ENCODE assay signal across 15 mouse cellular contexts in genomic region chr9:13684327-13684934, GRCm38 (mm10).
"Had no signal": no experiment of that assay in that cellular context is flagged by ENCODE, and none has a peak within 500 bp of the region (broad histone marks: within the 10 kb centered on the region; RNA-seq: fewer than 3 reads in every experiment).

No protein-coding gene starts in this region.

- H3K4me3 ChIP-seq: intestine, embryonic 15.5 days; left cerebral cortex, adult 2 months; limb, embryonic 12.5 days; limb, embryonic 15.5 days; liver, embryonic 15.5 days had no signal

- DNase-seq: kidney, adult 2 months; kidney, postnatal 36 days; layer of hippocampus, postnatal 36 days; left cerebral cortex, postnatal 4 days; lung, postnatal 36 days; midbrain, embryonic 14.5 days; thymus, adult 18-20 months; thymus, postnatal 36 days had no signal

- ATAC-seq: intestine, embryonic 15.5 days had no signal

- H3K4me1 ChIP-seq: intestine, embryonic 15.5 days; limb, embryonic 15.5 days had no signal

- H3K9ac ChIP-seq: intestine, embryonic 15.5 days; limb, embryonic 12.5 days; limb, embryonic 15.5 days; liver, embryonic 15.5 days had no signal

- H3K27me3 ChIP-seq: intestine, embryonic 15.5 days; limb, embryonic 12.5 days; limb, embryonic 15.5 days; liver, embryonic 15.5 days had no signal

- H3K4me2 ChIP-seq: intestine, embryonic 15.5 days; limb, embryonic 12.5 days; limb, embryonic 15.5 days; liver, embryonic 15.5 days; midbrain, embryonic 11.5 days had no signal

- H3K36me3 ChIP-seq: intestine, embryonic 15.5 days; limb, embryonic 12.5 days; limb, embryonic 15.5 days; liver, embryonic 15.5 days had no signal

- H3K9me3 ChIP-seq: intestine, embryonic 15.5 days; limb, embryonic 12.5 days; limb, embryonic 15.5 days; liver, embryonic 15.5 days had no signal

- H3K27ac ChIP-seq: intestine, embryonic 15.5 days; kidney, postnatal 0 days; left cerebral cortex, adult 2 months; limb, embryonic 12.5 days; limb, embryonic 15.5 days; liver, embryonic 15.5 days had no signal
